ENCODE assay signal across 29 mouse cellular contexts in genomic region chr3:103384486-103384885, GRCm38 (mm10).
DNase-seq lines count a peak whose midpoint lies in the region; ATAC-seq and TF ChIP-seq lines count a peak whose summit lies in the region.
"Had no signal": no experiment of that assay in that cellular context is flagged by ENCODE, and none has a peak within 500 bp of the region (broad histone marks: within the 10 kb centered on the region; RNA-seq: fewer than 3 reads in every experiment).

No protein-coding gene starts in this region.

- H3K9ac ChIP-seq in liver, embryonic 12.5 days: no peak overlapping the region
- no peak overlapping the region for H3K9ac ChIP-seq in liver, postnatal 0 days (replicated peaks)
- peak overlapping the region; percentile 80 for H3K9ac ChIP-seq in MEL (ENCODE audit: control insufficient read depth, low read depth, low read length, poor library complexity, severe bottlenecking)
- H3K9ac ChIP-seq: heart, embryonic 15.5 days; hindbrain, embryonic 15.5 days; kidney, embryonic 15.5 days; neural tube, embryonic 12.5 days had no signal

- WGBS in liver, embryonic 12.5 days (ENCODE audit: insufficient replicate concordance): 78% methylated on average over 7 of the region's 7 CpGs
- WGBS in liver, postnatal 0 days (ENCODE audit: insufficient replicate concordance): 80% methylated on average over 7 of the region's 7 CpGs
- 86% methylated on average over 7 of the region's 7 CpGs for WGBS in bone marrow, adult 2 months

- intact Hi-C loops in left cerebral cortex, adult 2 months (cut with DNase I): loop anchor here (5.0 kb wide), 1 partner anchor 107 kb away; the partner anchor contains the start of gene Trim33

- peaks cover 3% of the 10 kb centered on the region; the same call in 1 of the 2 replicates for H3K9me3 ChIP-seq in liver, embryonic 12.5 days (replicated peaks)
- no peaks in the 10 kb centered on the region for H3K9me3 ChIP-seq in liver, postnatal 0 days (ENCODE audit: low read length)
- H3K9me3 ChIP-seq in MEL (replicated peaks; ENCODE audit: insufficient read depth, low read length): no peaks in the 10 kb centered on the region
- H3K9me3 ChIP-seq: heart, embryonic 15.5 days; hindbrain, embryonic 15.5 days; kidney, embryonic 15.5 days; neural tube, embryonic 12.5 days had no signal

- H3K27me3 ChIP-seq in liver, embryonic 12.5 days (replicated peaks): no peaks in the 10 kb centered on the region; the same call in 1 of the 2 replicates
- no peaks in the 10 kb centered on the region for H3K27me3 ChIP-seq in liver, postnatal 0 days (ENCODE audit: insufficient read depth, low read length)
- peaks cover 0 to 2% of the 10 kb centered on the region in 2 experiments; a peak in 3 of 4 replicates for H3K27me3 ChIP-seq in MEL (ENCODE audit: control insufficient read depth in 1 of 2, insufficient read depth in 2 of 2, low read length in 2 of 2)
- H3K27me3 ChIP-seq: heart, embryonic 15.5 days; hindbrain, embryonic 15.5 days; kidney, embryonic 15.5 days; neural tube, embryonic 12.5 days had no signal

- peak overlapping the region; percentile 41 for H3K4me2 ChIP-seq in liver, embryonic 12.5 days
- H3K4me2 ChIP-seq in liver, postnatal 0 days (ENCODE audit: low read depth, low read length): no peak overlapping the region
- H3K4me2 ChIP-seq: heart, embryonic 15.5 days; hindbrain, embryonic 15.5 days; kidney, embryonic 15.5 days; midbrain, embryonic 11.5 days; neural tube, embryonic 12.5 days had no signal

- TF ChIP-seq RAD21 in MEL (IDR thresholded peaks at IDR 0.05; ENCODE audit: low read depth, low read length): no peak

- no peak for ATAC-seq in liver, embryonic 12.5 days
- ATAC-seq in liver, postnatal 0 days: no peak
- ATAC-seq in megakaryocyte, adult 5-6 weeks (ENCODE audit: poor library complexity, severe bottlenecking): no peak
- ATAC-seq: forebrain, embryonic 16.5 days; midbrain, embryonic 16.5 days had no signal

- TF ChIP-seq EP300 in liver, postnatal 0 days (IDR thresholded peaks at IDR 0.05; ENCODE audit: low read depth): no peak
- no peak for TF ChIP-seq EP300 in MEL (IDR thresholded peaks at IDR 0.05; ENCODE audit: low read depth in 1 of 2, low read length in 2 of 2)

- no peaks in the 10 kb centered on the region for H3K36me3 ChIP-seq in liver, embryonic 12.5 days
- no peaks in the 10 kb centered on the region for H3K36me3 ChIP-seq in liver, postnatal 0 days (replicated peaks; ENCODE audit: insufficient read depth, low read length)
- H3K36me3 ChIP-seq in MEL (ENCODE audit: control insufficient read depth in 1 of 2, insufficient read depth in 2 of 2, low read length in 2 of 2): peaks cover 0 to 3% of the 10 kb centered on the region in 2 experiments; a peak in 2 of 4 replicates
- H3K36me3 ChIP-seq: heart, embryonic 15.5 days; hindbrain, embryonic 10.5 days; hindbrain, embryonic 15.5 days; kidney, embryonic 15.5 days; neural tube, embryonic 12.5 days had no signal

- H3K79me2 ChIP-seq in MEL (ENCODE audit: control insufficient read depth, insufficient read depth, low read length, poor library complexity): no peaks in the 10 kb centered on the region; the same call in 1 of the 2 replicates

- peaks cover 32% of the 10 kb centered on the region for H3K4me1 ChIP-seq in liver, embryonic 12.5 days
- no peaks in the 10 kb centered on the region for H3K4me1 ChIP-seq in liver, postnatal 0 days (ENCODE audit: insufficient read depth)
- H3K4me1 ChIP-seq in MEL (ENCODE audit: control insufficient read depth in 1 of 2, insufficient read depth in 2 of 2, low read length in 2 of 2): peaks cover 0 to 6% of the 10 kb centered on the region in 2 experiments; a peak in 2 of 4 replicates
- peaks cover under 1% of the 10 kb centered on the region; the same call in 1 of the 2 replicates for H3K4me1 ChIP-seq in bone marrow, adult 2 months (ENCODE audit: control insufficient read depth, insufficient read depth, low read length)
- H3K4me1 ChIP-seq: hindbrain, embryonic 15.5 days; neural tube, embryonic 12.5 days had no signal

- no peak for TF ChIP-seq CTCF in liver, postnatal 0 days (IDR thresholded peaks at IDR 0.05; ENCODE audit: low read depth)
- TF ChIP-seq CTCF in MEL (IDR thresholded peaks at IDR 0.05 in 2 of 3, conservative IDR thresholded peaks at IDR 0.05 in 1 of 3; ENCODE audit: control insufficient read depth in 1 of 3, insufficient read depth in 1 of 3, low read depth in 2 of 3, low read length in 3 of 3, poor library complexity in 1 of 3, severe bottlenecking in 1 of 3): no peak
- TF ChIP-seq CTCF in bone marrow, adult 2 months (IDR thresholded peaks at IDR 0.05; ENCODE audit: control insufficient read depth, insufficient read depth, low read length): no peak
- no peak for TF ChIP-seq CTCF in left cerebral cortex, adult 2 months (IDR thresholded peaks at IDR 0.05)

- peak overlapping the region; percentile 64 for H3K27ac ChIP-seq in liver, embryonic 12.5 days
- no peak overlapping the region for H3K27ac ChIP-seq in liver, postnatal 0 days (ENCODE audit: low read depth)
- H3K27ac ChIP-seq in MEL (ENCODE audit: control insufficient read depth, low read depth, low read length): peak overlapping the region; percentile 75
- H3K27ac ChIP-seq in bone marrow, adult 2 months (ENCODE audit: control insufficient read depth, insufficient read depth, low read depth, low read length, poor library complexity): peak overlapping the region; percentile 10; the same call in 1 of the 2 replicates
- no peak overlapping the region for H3K27ac ChIP-seq in left cerebral cortex, adult 2 months
- H3K27ac ChIP-seq: heart, embryonic 15.5 days; hindbrain, embryonic 10.5 days; hindbrain, embryonic 15.5 days; kidney, embryonic 15.5 days; layer of hippocampus, adult 2 months; neural tube, embryonic 12.5 days had no signal

- TF ChIP-seq POLR2A in MEL (IDR thresholded peaks at IDR 0.05; ENCODE audit: control insufficient read depth in 1 of 2, insufficient read depth in 1 of 2, low read depth in 1 of 2, low read length in 2 of 2, poor library complexity in 1 of 2): no peak
- TF ChIP-seq POLR2A in bone marrow, adult 2 months (IDR thresholded peaks at IDR 0.05; ENCODE audit: borderline replicate concordance, control insufficient read depth, low read depth, low read length): no peak

- no peak overlapping the region for H3K4me3 ChIP-seq in liver, embryonic 12.5 days
- no peak overlapping the region for H3K4me3 ChIP-seq in liver, postnatal 0 days (ENCODE audit: low read depth, low read length)
- peak overlapping the region; percentile 59 to 74 for H3K4me3 ChIP-seq in MEL (ENCODE audit: control insufficient read depth in 1 of 2, insufficient read depth in 1 of 2, low read depth in 2 of 2, low read length in 2 of 2)
- no peak overlapping the region for H3K4me3 ChIP-seq in bone marrow, adult 2 months (replicated peaks; ENCODE audit: control insufficient read depth, low read depth, low read length)
- H3K4me3 ChIP-seq in left cerebral cortex, adult 2 months: no peak overlapping the region
- H3K4me3 ChIP-seq: heart, embryonic 15.5 days; hindbrain, embryonic 10.5 days; hindbrain, embryonic 15.5 days; kidney, embryonic 15.5 days; layer of hippocampus, adult 2 months; neural tube, embryonic 12.5 days had no signal

- DNase-seq in liver, postnatal 0 days: no peak
- peak; percentile 60 for DNase-seq in MEL (ENCODE audit: low read depth, low spot score)
- peak; percentile 56 for DNase-seq in thymus, postnatal 14 days
- DNase-seq in c-Kit-positive CD71-positive TER-119-positive erythroid progenitor cells, embryonic 14.5 days (ENCODE audit: low spot score): no peak
- no peak for DNase-seq in left cerebral cortex, adult 2 months (ENCODE audit: extremely low spot score in 1 of 2, low spot score in 2 of 2)
- DNase-seq: adrenal gland, postnatal 10 days; B cell, adult 2 months; cerebellum, adult 18-20 months; cerebellum, postnatal 10 days; gastrocnemius, postnatal 10 days; kidney, adult 18-20 months; kidney, postnatal 25 days; left cerebral cortex, postnatal 4 days; lung, adult 18-20 months; lung, postnatal 10 days; right cerebral cortex, adult 18-20 months; right cerebral cortex, postnatal 4 days had no signal

TF ChIP-seq in MEL, 35 proteins besides CTCF, POLR2A, EP300 and RAD21:
- TF ChIP-seq SIN3A (IDR thresholded peaks at IDR 0.05; ENCODE audit: low read length) (0 out of 2 replicates have a peak, but pooled peaks have one; percentile 6), MYB (IDR thresholded peaks at IDR 0.05; ENCODE audit: low read depth, low read length) (no peak), TCF12 (IDR thresholded peaks at IDR 0.05; ENCODE audit: low read depth, low read length) (0 out of 2 replicates have a peak, but pooled peaks have one; percentile 11), NELFE (IDR thresholded peaks at IDR 0.05; ENCODE audit: low read depth, low read length) (peak; percentile 23; the same call in 1 of the 2 replicates)

Comparison
In these comparisons a context has a peak if more than half of its experiments do, and no peak if none do; other contexts are left out.
1. H3K27ac ChIP-seq: peak in liver, embryonic 12.5 days (single experiment), MEL (single experiment) and bone marrow, adult 2 months (single experiment); none in liver, postnatal 0 days (single experiment) and left cerebral cortex, adult 2 months (single experiment).
2. H3K4me3 ChIP-seq: peak in MEL (2 of 2); none in liver, embryonic 12.5 days (single experiment), liver, postnatal 0 days (single experiment), bone marrow, adult 2 months (single experiment) and left cerebral cortex, adult 2 months (single experiment).
3. DNase-seq: peak in MEL (single experiment) and thymus, postnatal 14 days (single experiment); none in liver, postnatal 0 days (single experiment), c-Kit-positive CD71-positive TER-119-positive erythroid progenitor cells, embryonic 14.5 days (single experiment) and left cerebral cortex, adult 2 months (0 of 2).